Mouse (Mus musculus) midbrain, postnatal 0 days (tissue): ENCODE data around the gene Reep3. TPM values are rescaled to one million over a fixed set of nuclear protein-coding genes. Genes with fewer than 3 reads are reported as not detected.

Source experiments
- ATAC-seq: fragments of 200-750 bp; cut with Nextera tagmentation; 2 replicates; pipeline ENCODE4 v1.8.0; 2017; ENCODE audit warnings: moderate number of reproducible peaks, mild to moderate bottlenecking, moderate TSS enrichment, moderate library complexity; ENCODE audit not compliant: low FRiP score
- DNase-seq: peaks from one replicate; pipeline ENCODE4 v3.0.0-alpha.2; 2015; ENCODE audit warnings: low spot score
- H3K27ac ChIP-seq: fragments of 300-500 bp; sonication (generic); 2 replicates; pipeline ENCODE4 v1.5.1; 2014; ENCODE audit warnings: low read depth, mild to moderate bottlenecking, low read length, mixed read lengths
- H3K27me3 ChIP-seq: fragments of 300-500 bp; sonication (generic); 2 replicates; pipeline ENCODE4 v1.6.1; 2014; ENCODE audit warnings: low read length, control low read depth, mixed read lengths; ENCODE audit not compliant: insufficient read depth
- H3K36me3 ChIP-seq: fragments of 300-500 bp; sonication (generic); 2 replicates; pipeline ENCODE4 v1.6.1; 2014; ENCODE audit warnings: low read length, control low read depth, mixed read lengths; ENCODE audit not compliant: insufficient read depth
- H3K4me1 ChIP-seq: fragments of 300-500 bp; sonication (generic); 2 replicates; pipeline ENCODE4 v1.6.1; 2014; ENCODE audit warnings: mild to moderate bottlenecking, control low read depth, antibody characterized with exemption, low read length, mixed read lengths; ENCODE audit not compliant: insufficient read depth
- H3K4me2 ChIP-seq: fragments of 300-500 bp; sonication (generic); 2 replicates; pipeline ENCODE4 v1.6.1; 2014; ENCODE audit warnings: low read depth, mild to moderate bottlenecking, low read length, mixed read lengths; ENCODE audit not compliant: poor library complexity, severe bottlenecking
- H3K4me3 ChIP-seq: fragments of 300-500 bp; sonication (generic); 2 replicates; pipeline ENCODE4 v1.5.1; 2014; ENCODE audit warnings: low read depth, mild to moderate bottlenecking, low read length, moderate library complexity
- H3K9ac ChIP-seq: fragments of 300-500 bp; sonication (generic); replicated peaks from 2 replicates; pipeline ENCODE4 v1.6.1; 2014; ENCODE audit warnings: mild to moderate bottlenecking, low read length, moderate library complexity, mixed read lengths; ENCODE audit not compliant: poor library complexity, severe bottlenecking
- H3K9me3 ChIP-seq: fragments of 300-500 bp; sonication (generic); 2 replicates; pipeline ENCODE4 v1.6.1; 2016; ENCODE audit warnings: low read length, control low read depth
- CTCF ChIP-seq: IDR thresholded peaks from 2 replicates; pipeline ENCODE4 v1.5.1; 2016; ENCODE audit warnings: antibody characterized with exemption, mild to moderate bottlenecking
- WGBS: fragments of 180-500 bp; shearing (Covaris S2); extraction: QIAGEN DNeasy Blood & Tissue Kit; methylation state at CpG from one replicate; pipeline ENCODE4 v1.1.7; 2014; 5-methylcytosine and 5-hydroxymethylcytosine counted together
- polyA plus RNA-seq: library from polyadenylated mRNA; unstranded; fragments of >200 nt; fragmentation: Nextera tagmentation; extraction: Ambion mirVana; gene quantifications from 2 replicates; pipeline ENCODE4 v1.2.1, GENCODE M21; 2015
- total RNA-seq: library from RNA; depleted of rRNA; stranded (reverse); fragments of >200 nt; gene quantifications from 2 replicates; pipeline ENCODE4 v1.2.3, GENCODE M21; 2014

Reep3 gene
- total and polyA plus RNA-seq, 2 experiments from 2014 or later = 26.6 to 28.1 TPM

DNA sequence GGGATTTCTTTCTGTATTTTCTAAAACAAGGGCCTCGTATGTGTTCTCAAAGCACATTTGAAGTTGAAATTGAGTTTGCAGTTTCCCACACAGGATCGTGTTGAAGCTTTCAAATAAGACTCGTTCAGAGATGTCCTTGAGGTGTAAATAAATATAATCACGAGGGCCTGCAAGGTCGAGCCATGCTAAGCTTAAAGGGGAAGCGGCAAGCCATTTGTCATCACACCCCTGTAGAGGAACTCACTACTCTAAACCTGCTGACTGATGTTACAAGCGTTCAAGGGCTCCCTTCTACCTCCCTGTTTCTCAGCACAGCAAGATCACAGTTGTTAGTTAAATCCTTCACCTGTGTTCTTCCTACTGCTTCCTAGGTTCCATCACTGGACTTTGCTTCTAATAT, 65.6 kb downstream of the Reep3 start:
- H3K36me3 ChIP-seq = no peaks in the 10 kb centered on the region
- no peak for ATAC-seq
- 82% methylated on average over 7 of the region's 7 CpGs for WGBS
- no peaks in the 10 kb centered on the region for H3K4me1 ChIP-seq
- no peak overlapping the region for H3K4me2 ChIP-seq
- no peaks in the 10 kb centered on the region for H3K27me3 ChIP-seq
- DNase-seq = no peak
- H3K9me3 ChIP-seq = no peaks in the 10 kb centered on the region
- H3K9ac ChIP-seq = no peak overlapping the region
- H3K27ac ChIP-seq = no peak overlapping the region
- H3K4me3 ChIP-seq = no peak overlapping the region
- TF ChIP-seq CTCF = no peak

- DNase-seq (no peak), ATAC-seq (no peak)
- WGBS = 71% methylated on average over 12 of the region's 12 CpGs
- no peak overlapping the region for H3K27ac ChIP-seq
- no peaks in the 10 kb centered on the region for H3K9me3 ChIP-seq
- H3K9ac ChIP-seq = no peak overlapping the region
- TF ChIP-seq CTCF = no peak
- no peak overlapping the region for H3K4me2 ChIP-seq
- no peaks in the 10 kb centered on the region for H3K4me1 ChIP-seq
- no peaks in the 10 kb centered on the region for H3K27me3 ChIP-seq
- no peaks in the 10 kb centered on the region for H3K36me3 ChIP-seq
- H3K4me3 ChIP-seq = no peak overlapping the region
Measured at GRCm38 (mm10) chr10:67029297-67029696, 67.4 kb downstream of the Reep3 start.

- 64% methylated on average over 8 of the region's 8 CpGs for WGBS
- Histone ChIP-seq H3K9me3 (no peaks in the 10 kb centered on the region), H3K4me3 (no peak overlapping the region), H3K27ac (no peak overlapping the region), H3K9ac (no peak overlapping the region), H3K4me1 (no peaks in the 10 kb centered on the region), H3K36me3 (no peaks in the 10 kb centered on the region), H3K4me2 (no peak overlapping the region), H3K27me3 (no peaks in the 10 kb centered on the region)
- ATAC-seq = no peak
- no peak for TF ChIP-seq CTCF
- DNase-seq = no peak
Measured at GRCm38 (mm10) chr10:67026375-67026774, 70.4 kb downstream of the Reep3 start.

- no peak for TF ChIP-seq CTCF
- 47% methylated on average over 10 of the region's 10 CpGs for WGBS
Measured at GRCm38 (mm10) chr10:67025573-67026236, 71.0 kb downstream of the Reep3 start.

GRCm38 (mm10) chr10:67024391-67024790, 72.4 kb downstream of the Reep3 start:
- no peak for ATAC-seq
- TF ChIP-seq CTCF = no peak

More at GRCm38 (mm10) chr10:67025573-67026236, 71.0 kb downstream of the Reep3 start:
- Histone ChIP-seq H3K4me2 (no peak overlapping the region), H3K9ac (no peak overlapping the region), H3K36me3 (no peaks in the 10 kb centered on the region), H3K27me3 (no peaks in the 10 kb centered on the region), H3K9me3 (no peaks in the 10 kb centered on the region), H3K4me3 (no peak overlapping the region), H3K27ac (peak overlapping the region; percentile 51; the same call in 1 of the 2 replicates), H3K4me1 (no peaks in the 10 kb centered on the region)
- ATAC-seq = peak; percentile 76; the same call in 1 of the 2 replicates
- DNase-seq = peak; percentile 85

GRCm38 (mm10) chr10:67023092-67023491, 73.7 kb downstream of the Reep3 start:
- WGBS = 88% methylated on average over 9 of the region's 9 CpGs
- TF ChIP-seq CTCF = no peak
- Histone ChIP-seq H3K36me3 (no peaks in the 10 kb centered on the region), H3K4me1 (no peaks in the 10 kb centered on the region), H3K9ac (no peak overlapping the region), H3K4me2 (no peak overlapping the region), H3K27me3 (no peaks in the 10 kb centered on the region), H3K9me3 (no peaks in the 10 kb centered on the region), H3K27ac (no peak overlapping the region), H3K4me3 (no peak overlapping the region)
- ATAC-seq (no peak), DNase-seq (no peak)

More at GRCm38 (mm10) chr10:67024391-67024790, 72.4 kb downstream of the Reep3 start:
- H3K9me3 ChIP-seq = no peaks in the 10 kb centered on the region
- no peaks in the 10 kb centered on the region for H3K27me3 ChIP-seq
- H3K36me3 ChIP-seq = no peaks in the 10 kb centered on the region
- DNase-seq = no peak
- WGBS = 96% methylated on average over 6 of the region's 6 CpGs
- no peak overlapping the region for H3K27ac ChIP-seq
- H3K4me1 ChIP-seq = no peaks in the 10 kb centered on the region
- no peak overlapping the region for H3K4me3 ChIP-seq
- H3K9ac ChIP-seq = no peak overlapping the region
- H3K4me2 ChIP-seq = no peak overlapping the region
